Mouse (Mus musculus) layer of hippocampus, postnatal 25 days (tissue): ENCODE measurements around the gene Hapln4. TPM values are rescaled to one million over a fixed set of nuclear protein-coding genes. Genes with fewer than 3 reads are reported as not detected.
"Not testable (repeated sequence)": the region's sequence is repeated elsewhere in the genome, so short reads cannot be mapped to it uniquely, and the experiment has no call there.

Source experiments
- DNase-seq, 2 experiments: peaks; one replicate each; pipeline ENCODE4 v3.0.0; 2022; ENCODE audit warnings: mixed read lengths in 2 of 2, low spot score in 1 of 2; ENCODE audit errors: extremely low spot score in 1 of 2
- total RNA-seq, 2 experiments: library from RNA; stranded (reverse); gene quantifications; 2 replicates each; pipeline ENCODE4 v1.2.3; 2021

Hapln4 gene
- total RNA-seq: 10 to 100 TPM; 68.2 to 77.5 TPM

- peak in 1 of 2 experiments; percentile 53 for DNase-seq
Observed at GRCm38 (mm10) chr8:70083285-70083684, at the start of gene Hapln4. TSS of gene Hapln4 (plus strand) at chr8:70083457.

- DNase-seq: no peak
Observed at GRCm38 (mm10) chr8:70037994-70038393, 45.3 kb upstream of the Hapln4 start.

- peak in 1 of 2 experiments; percentile 16 for DNase-seq
Observed at GRCm38 (mm10) chr8:70041885-70042546, 41.2 kb upstream of the Hapln4 start.

GRCm38 (mm10) chr8:70042583-70043455, 40.4 kb upstream of the Hapln4 start, which contains the start of the genes Mau2 and Sugp1:
TSS of gene Mau2 (minus strand) at chr8:70042734.
TSS of gene Sugp1 (plus strand) at chr8:70042813.
- peak; percentile 88 to 91 for DNase-seq

- no peak for DNase-seq
Observed at GRCm38 (mm10) chr8:70043996-70044395, 39.3 kb upstream of the Hapln4 start.

- DNase-seq: no peak
Observed at GRCm38 (mm10) chr8:70049662-70050061, 33.6 kb upstream of the Hapln4 start.

GRCm38 (mm10) chr8:70050434-70050833, 32.8 kb upstream of the Hapln4 start:
- not testable (repeated sequence) for DNase-seq

- DNase-seq: no peak
Observed at GRCm38 (mm10) chr8:70057721-70058120, 25.5 kb upstream of the Hapln4 start.

GRCm38 (mm10) chr8:70071836-70072440, 11.3 kb upstream of the Hapln4 start:
- DNase-seq: no peak

GRCm38 (mm10) chr8:70072441-70073069, 10.7 kb upstream of the Hapln4 start, which contains the start of gene Tm6sf2:
TSS of gene Tm6sf2 (plus strand) at chr8:70072924.
- no peak for DNase-seq

- DNase-seq: no peak
Observed at GRCm38 (mm10) chr8:70073120-70073519, 10.1 kb upstream of the Hapln4 start.

- DNase-seq: no peak
Observed at GRCm38 (mm10) chr8:70073682-70074081, 9.6 kb upstream of the Hapln4 start.

GRCm38 (mm10) chr8:70081976-70082375, 1.3 kb upstream of the Hapln4 start:
- no peak for DNase-seq

- DNase-seq: no peak
Observed at GRCm38 (mm10) chr8:70084191-70085065, 1.2 kb downstream of the Hapln4 start.

- no peak for DNase-seq
Observed at GRCm38 (mm10) chr8:70086151-70086550, 2.9 kb downstream of the Hapln4 start.

- no peak for DNase-seq
Observed at GRCm38 (mm10) chr8:70087237-70087636, 4.0 kb downstream of the Hapln4 start.

- peak; percentile 65 to 66 for DNase-seq
Observed at GRCm38 (mm10) chr8:70087836-70088650, 4.8 kb downstream of the Hapln4 start.

- no peak for DNase-seq
Observed at GRCm38 (mm10) chr8:70089296-70089960, 6.2 kb downstream of the Hapln4 start.
